Mouse (Mus musculus) mesoderm, embryonic 11.5 days (tissue): ENCODE data around the gene Kif20b.
A peak's percentile ranks its signal among the peaks of the same experiment; 100 is the strongest.

ENCODE experiments used
- DNase-seq: peaks from one replicate; pipeline ENCODE4 v3.0.0-alpha.2; 2012; ENCODE audit warnings: low read depth, low spot score

The Kif20b gene

DNA sequence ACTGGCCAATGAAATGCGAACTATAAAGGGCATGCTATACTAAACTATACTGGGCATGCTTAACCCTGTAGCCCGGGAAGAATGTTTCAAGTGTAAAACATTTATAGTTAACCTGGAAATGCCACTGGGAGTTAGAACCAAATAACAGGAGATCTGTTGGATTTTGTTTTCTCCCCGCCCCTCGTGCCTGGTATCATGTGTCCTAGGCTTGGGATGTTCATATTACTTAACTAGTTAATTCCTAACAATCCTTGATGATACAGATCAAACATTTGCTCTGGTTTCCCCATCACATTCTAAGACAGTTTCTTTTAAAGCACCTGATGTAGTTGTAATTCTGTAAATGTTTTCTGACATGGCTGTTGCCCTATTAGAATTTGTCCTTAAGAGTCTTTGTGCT is 2.1 kb upstream of the Kif20b start:
- no peak for DNase-seq

- DNase-seq: no peak
Observed at GRCm38 (mm10) chr19:34920531-34920930, 1.6 kb upstream of the Kif20b start.

GRCm38 (mm10) chr19:34921253-34921651 is 909 bp upstream of the Kif20b start:
- peak; percentile 15 for DNase-seq

DNA sequence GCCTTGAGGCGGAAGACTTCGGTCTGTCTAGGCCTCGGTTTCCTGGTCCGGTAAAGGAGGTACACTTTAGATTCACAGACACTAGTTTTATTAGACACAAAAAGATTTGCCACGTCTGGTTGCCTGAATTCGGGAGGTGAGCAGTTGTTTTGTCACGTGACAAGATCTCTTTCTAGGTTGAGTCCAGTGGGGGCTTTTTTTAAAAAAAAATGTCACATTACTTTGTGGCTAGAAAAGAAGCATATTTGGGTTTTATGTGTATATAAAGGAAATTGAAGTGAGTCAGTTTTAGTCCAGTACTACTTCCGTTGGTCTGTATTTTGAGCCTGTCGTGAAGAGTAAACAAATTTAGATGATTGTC is 422 bp downstream of the Kif20b start:
- no peak for DNase-seq

DNA sequence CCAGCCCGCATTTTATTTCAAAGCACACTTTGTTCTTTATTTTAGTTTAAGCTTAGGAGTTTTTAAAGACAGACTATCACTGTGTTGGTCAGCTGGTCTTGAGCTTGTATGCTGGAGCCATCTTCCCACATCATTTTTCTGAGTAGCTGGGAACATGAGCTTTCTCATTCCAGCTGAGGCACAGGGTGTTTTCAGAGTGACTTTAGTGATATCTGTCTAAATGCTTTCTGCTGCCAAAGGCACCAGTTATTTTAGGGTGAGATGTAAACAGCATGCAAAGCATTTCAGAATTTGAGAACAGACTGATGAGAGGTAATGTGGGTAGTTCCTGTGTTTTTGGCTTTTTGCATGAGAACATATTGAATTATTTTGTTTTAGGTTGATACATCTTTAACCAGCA is 25.0 kb downstream of the Kif20b start:
- no peak for DNase-seq

GRCm38 (mm10) chr19:34953842-34954541 is 31.8 kb downstream of the Kif20b start:
- DNase-seq: no peak

DNA sequence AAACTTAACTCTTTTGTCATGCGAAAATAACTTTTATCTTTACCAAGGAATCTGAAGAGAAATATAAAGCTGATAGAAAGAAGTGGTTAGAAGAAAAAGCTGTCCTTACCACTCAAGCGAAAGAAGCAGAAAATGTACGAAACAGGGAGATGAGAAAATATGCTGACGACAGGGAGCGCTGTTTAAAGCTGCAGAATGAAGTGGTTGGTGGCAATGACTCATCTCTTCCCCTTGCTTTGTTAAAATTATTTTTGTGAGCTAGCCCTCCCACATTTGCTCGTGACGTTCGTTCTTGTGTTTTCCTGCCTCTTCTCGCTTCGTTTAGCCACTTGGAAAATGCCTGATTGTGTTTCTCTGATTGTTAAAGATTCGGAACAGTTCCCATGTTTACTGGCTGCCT is 37.2 kb downstream of the Kif20b start:
- no peak for DNase-seq

GRCm38 (mm10) chr19:34984742-34985141 is 62.6 kb downstream of the Kif20b start:
- no peak for DNase-seq

DNA sequence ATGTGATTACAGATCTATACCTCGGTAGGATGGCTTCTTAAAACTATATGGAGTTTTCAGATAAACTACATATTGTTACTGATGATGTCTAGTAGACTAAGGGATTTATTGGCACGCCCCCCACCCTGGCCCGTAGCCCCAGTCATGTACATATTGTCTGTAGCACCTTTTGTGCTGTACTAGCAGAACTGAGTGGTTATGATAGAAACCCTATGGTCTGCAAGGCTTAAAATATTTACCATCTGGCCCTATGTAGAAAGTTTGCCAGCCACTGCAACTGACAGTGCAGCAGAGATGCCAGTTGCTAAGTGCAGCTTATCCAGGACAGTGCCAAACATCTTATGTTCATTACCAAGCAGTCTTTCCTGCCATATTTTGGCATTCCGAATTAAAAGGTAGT is 68.3 kb downstream of the Kif20b start:
- no peak for DNase-seq

DNA sequence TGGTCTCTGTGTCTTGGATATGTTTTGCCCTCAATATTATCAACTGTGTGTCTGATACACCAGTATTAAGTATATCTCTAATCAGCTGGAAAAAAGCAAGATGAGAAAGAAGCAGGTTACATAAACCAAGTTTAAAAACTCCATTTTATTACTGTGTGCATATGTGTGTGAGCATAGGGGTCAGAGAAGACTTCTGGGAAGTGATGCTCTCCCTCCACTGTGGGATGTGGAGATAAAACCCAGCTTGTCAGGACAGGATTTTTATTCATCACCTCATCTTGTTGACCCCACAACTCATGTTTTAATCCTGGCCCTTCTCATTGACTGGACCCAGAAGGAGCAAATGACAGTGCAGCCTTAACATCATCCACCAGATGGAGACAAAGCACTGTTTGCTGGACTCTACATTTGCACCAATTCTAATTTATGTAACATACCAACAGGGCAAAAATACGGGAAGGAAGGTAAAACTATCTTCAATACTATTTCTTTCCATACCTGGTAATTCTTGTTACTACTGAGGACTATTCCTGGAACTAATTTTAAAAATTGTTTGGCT is 70.9 kb downstream of the Kif20b start:
- peak; percentile 67 for DNase-seq

- no peak for DNase-seq
Observed at GRCm38 (mm10) chr19:35015058-35015457, 92.9 kb downstream of the Kif20b start.

DNA sequence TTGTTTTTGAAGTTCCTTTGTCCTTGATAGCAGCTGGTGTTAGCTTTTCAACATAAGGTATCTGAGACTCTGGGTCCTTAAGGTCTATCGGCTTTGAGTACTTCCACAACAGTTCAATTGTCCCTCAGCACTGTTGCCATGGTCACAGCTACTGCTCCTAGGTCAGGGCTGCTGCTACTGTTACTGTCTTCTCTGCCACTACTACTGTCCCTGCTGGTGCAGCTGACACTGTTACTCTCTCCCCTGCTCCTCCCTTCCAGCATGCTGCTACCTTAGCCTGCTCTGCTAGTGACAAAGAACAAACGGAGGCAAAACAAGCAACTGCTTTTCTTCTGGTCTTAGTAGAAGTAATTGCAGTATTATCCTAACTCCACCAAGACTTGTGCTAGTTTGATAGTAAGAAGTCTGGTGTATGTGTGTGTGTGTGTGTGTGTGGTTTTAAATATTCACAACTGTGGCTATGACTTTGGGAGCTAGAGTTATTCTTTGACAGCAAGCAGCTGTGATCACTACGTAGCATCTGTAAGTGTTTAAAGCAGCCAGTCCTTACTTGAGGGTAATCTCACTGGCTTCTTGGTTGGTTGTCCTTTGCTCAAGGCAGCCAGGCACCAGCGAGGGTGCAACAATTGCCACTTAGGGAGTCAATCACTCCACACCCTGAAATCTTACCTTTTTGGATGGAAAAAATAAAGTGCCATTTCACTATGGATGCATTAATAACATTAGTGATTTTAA is 95.5 kb downstream of the Kif20b start:
- DNase-seq: no peak

DNA sequence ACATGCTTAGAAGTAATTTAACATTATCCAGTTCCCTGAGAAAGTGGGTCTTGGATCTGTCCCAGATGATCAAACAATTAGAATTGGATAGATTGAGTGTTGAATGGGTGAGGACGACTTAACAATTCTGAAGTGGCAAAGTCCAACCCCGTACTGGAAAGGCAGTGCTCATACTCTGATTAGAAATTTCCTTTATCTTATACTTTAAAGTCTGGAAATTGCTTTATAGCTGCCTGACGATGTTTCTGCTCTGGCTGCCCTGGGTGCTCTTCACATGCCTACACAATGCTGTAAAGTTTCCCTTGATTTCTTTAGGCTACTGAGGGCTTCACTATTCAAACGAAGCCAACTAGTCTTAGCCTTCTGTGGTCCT is 96.0 kb downstream of the Kif20b start:
- no peak for DNase-seq
